Mouse (Mus musculus) hindbrain, embryonic 14.5 days (tissue): Measurements from ENCODE around the gene Zfp13. TPM values are rescaled to one million over a fixed set of nuclear protein-coding genes. Genes with fewer than 3 reads are reported as not detected.
"Not testable (repeated sequence)": the region's sequence is repeated elsewhere in the genome, so short reads cannot be mapped to it uniquely, and the experiment has no call there.

ENCODE experiments used
- ATAC-seq: fragments of 200-750 bp; cut with Nextera tagmentation; 2 replicates; pipeline ENCODE4 v1.8.0; 2017; ENCODE audit warnings: moderate number of reproducible peaks, mild to moderate bottlenecking, moderate TSS enrichment, moderate library complexity; ENCODE audit not compliant: low FRiP score
- DNase-seq: peaks from one replicate; pipeline ENCODE4 v3.0.0-alpha.2; 2015; ENCODE audit warnings: low spot score
- H3K27ac ChIP-seq: fragments of 300-500 bp; sonication (generic); 2 replicates; pipeline ENCODE4 v1.5.1; 2014; ENCODE audit warnings: mild to moderate bottlenecking, moderate library complexity
- H3K27me3 ChIP-seq: fragments of 300-500 bp; sonication (generic); 2 replicates; pipeline ENCODE4 v1.6.1; 2014; ENCODE audit warnings: mild to moderate bottlenecking, low read length, mixed read lengths; ENCODE audit not compliant: control insufficient read depth, insufficient read depth
- H3K36me3 ChIP-seq: fragments of 300-500 bp; sonication (generic); replicated peaks from 2 replicates; pipeline ENCODE4 v1.6.1; 2014; ENCODE audit not compliant: control insufficient read depth, insufficient read depth
- H3K4me1 ChIP-seq: fragments of 300-500 bp; sonication (generic); replicated peaks from 2 replicates; pipeline ENCODE4 v1.6.1; 2014; ENCODE audit warnings: antibody characterized with exemption, low read length, mixed read lengths; ENCODE audit not compliant: control insufficient read depth, insufficient read depth
- H3K4me2 ChIP-seq: fragments of 300-500 bp; sonication (generic); replicated peaks from 2 replicates; pipeline ENCODE4 v1.6.1; 2014; ENCODE audit warnings: mild to moderate bottlenecking, moderate library complexity
- H3K4me3 ChIP-seq: fragments of 300-500 bp; sonication (generic); replicated peaks from 2 replicates; pipeline ENCODE4 v1.5.1; 2014; ENCODE audit warnings: mild to moderate bottlenecking, low read length
- H3K9ac ChIP-seq: fragments of 300-500 bp; sonication (generic); 2 replicates; pipeline ENCODE4 v1.6.1; 2014
- H3K9me3 ChIP-seq: fragments of 300-500 bp; sonication (generic); 2 replicates; pipeline ENCODE4 v1.6.1; 2016; ENCODE audit warnings: low read length; ENCODE audit not compliant: control insufficient read depth
- WGBS: fragments of 180-500 bp; shearing (Covaris S2); extraction: QIAGEN DNeasy Blood & Tissue Kit; methylation state at CpG from one replicate; pipeline ENCODE4 v1.1.7; 2014; 5-methylcytosine and 5-hydroxymethylcytosine counted together
- polyA plus RNA-seq: library from polyadenylated mRNA; unstranded; fragments of >200 nt; fragmentation: Nextera tagmentation; extraction: Ambion mirVana; gene quantifications from 2 replicates; pipeline ENCODE4 v1.2.1, GENCODE M21; 2014

The Zfp13 gene
- polyA plus RNA-seq, 1 experiment from 2014 or later, result 20.3 TPM

DNA sequence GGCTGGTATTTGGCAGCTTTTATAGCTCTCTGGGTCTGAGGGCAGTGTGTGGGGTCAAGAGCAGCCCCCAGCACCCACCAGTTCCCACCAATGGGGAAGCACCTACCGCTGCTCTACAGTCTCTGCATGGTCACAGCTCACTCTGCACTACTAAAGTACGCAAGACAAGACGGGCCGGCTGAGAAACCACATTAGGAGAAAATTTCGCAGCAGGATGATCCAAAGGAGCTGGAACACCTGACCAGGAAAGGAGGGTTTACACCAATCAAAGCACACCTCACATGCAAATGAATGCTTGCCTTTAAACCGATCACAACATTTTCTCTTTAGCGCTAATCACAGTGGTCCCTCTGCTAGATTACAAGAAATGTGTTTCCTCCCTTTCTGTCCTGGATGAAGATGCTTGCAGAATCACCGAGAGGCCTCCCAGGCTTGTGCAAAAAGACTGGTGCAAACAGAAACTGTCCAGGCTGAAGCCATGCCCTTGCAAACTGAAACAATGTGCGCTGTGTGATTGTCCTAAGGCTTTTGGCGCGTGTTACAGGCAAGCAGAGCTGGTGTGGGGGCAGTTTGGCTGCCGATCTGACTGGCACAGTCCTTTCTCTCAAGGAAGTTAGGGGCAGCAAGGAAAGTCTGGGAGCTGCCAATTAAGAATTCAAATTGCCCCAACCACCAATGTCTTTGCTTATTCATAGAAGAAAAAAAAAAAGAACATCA, 57.1 kb downstream of the Zfp13 start:
- Histone ChIP-seq H3K9me3 (no peaks in the 10 kb centered on the region), H3K9ac (0 out of 2 replicates have a peak overlapping the region, but pooled peaks have one; percentile 24), H3K27me3 (peaks cover 46% of the 10 kb centered on the region), H3K4me3 (peak overlapping the region; percentile 7), H3K4me2 (peak overlapping the region; percentile 32), H3K27ac (no peak overlapping the region), H3K4me1 (peaks cover 8% of the 10 kb centered on the region; the same call in 1 of the 2 replicates), H3K36me3 (no peaks in the 10 kb centered on the region)
- no peak for ATAC-seq
- no peak for DNase-seq
- 13% methylated on average over 12 of the region's 12 CpGs for WGBS

DNA sequence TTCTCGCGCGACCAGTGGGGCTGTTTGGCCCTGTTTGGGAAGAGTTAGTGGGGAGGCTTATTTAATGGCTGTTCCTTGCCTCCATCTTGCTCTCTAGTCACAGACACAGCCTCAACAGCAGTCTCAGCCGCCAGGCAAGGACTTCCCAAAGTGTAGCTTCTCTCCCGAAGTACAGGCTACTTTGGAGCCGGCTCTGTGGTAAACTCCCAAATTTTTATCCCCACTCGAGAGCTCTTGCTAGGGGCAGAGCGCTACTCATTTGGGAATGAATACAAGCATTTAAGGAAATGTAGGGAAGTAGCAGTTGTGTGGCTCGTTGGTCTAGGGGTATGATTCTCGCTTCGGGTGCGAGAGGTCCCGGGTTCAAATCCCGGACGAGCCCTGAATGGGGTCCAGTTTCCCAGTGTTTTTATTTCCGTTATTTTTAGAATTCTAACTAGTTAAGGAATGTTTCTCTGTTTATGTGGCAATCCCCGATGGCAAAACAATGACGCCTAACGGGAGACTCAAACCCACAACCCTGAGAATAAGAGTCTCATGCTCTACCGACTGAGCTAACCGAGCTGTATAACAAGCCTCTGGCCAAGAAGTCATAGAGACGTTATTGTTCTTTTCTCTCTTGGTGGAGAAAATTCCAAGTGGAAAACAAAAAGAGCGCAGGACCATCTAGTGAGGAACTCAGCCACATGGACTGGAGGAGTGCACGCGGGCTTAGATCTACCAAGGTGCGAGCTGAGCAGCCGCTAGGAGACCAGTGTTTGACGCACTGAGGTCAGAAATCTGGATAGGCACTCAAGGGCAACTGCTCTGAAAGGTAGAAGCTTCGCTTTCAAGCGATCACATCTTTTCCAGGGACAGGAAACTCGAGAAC, 58.4 kb downstream of the Zfp13 start:
- Histone ChIP-seq H3K4me3 (no peak overlapping the region), H3K27me3 (peaks cover 48% of the 10 kb centered on the region), H3K36me3 (no peaks in the 10 kb centered on the region), H3K9ac (no peak overlapping the region), H3K27ac (no peak overlapping the region), H3K4me2 (0 out of 2 replicates have a peak overlapping the region, but pooled peaks have one; percentile 2), H3K4me1 (peaks cover 8% of the 10 kb centered on the region; the same call in 1 of the 2 replicates), H3K9me3 (no peaks in the 10 kb centered on the region)
- WGBS, result 12% methylated on average over 31 of the region's 31 CpGs
- no peak for ATAC-seq
- DNase-seq, result peak; percentile 65

DNA sequence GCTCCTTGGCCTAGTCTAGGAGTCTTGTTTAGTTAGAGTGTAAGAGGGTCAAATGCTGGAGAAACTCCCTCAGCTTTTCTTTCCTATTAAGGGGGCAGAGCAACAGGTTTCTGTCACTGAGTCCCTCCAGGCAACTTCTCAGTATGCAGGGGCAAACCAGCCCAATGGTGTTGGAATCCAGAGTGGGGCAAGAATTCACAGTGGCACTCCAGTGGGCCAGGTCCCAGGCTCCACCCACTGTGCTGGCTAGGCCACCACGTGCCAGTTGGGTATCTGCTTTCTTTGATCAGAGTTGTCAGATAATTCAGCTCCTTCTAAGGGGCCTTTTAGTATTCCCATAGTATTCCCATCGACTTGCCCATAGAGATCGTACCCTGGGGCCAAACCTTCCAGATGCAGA, 59.2 kb downstream of the Zfp13 start:
- H3K36me3 ChIP-seq, result no peaks in the 10 kb centered on the region
- H3K4me3 ChIP-seq, result no peak overlapping the region
- peaks cover 49% of the 10 kb centered on the region for H3K27me3 ChIP-seq

DNA sequence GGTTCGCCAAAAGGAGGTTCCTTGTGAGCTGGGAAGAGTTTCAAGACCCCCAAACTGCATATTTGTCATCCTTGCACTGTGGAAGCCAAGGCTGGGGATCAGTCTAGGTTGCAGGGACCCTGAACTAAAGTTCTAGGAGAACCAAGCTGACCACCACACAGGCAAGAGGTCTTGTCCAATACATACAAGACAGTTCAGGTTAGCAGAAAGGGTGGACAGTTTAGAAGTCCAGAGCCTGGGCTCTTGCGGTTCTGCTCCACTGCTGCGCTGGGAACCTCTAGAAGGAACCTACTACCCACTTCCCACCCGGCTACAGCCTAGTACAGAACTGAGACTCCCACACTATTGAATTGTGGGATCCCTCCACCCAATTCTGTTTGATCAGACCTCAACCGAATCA, 59.7 kb downstream of the Zfp13 start:
- H3K27ac ChIP-seq, result no peak overlapping the region
- H3K4me3 ChIP-seq, result no peak overlapping the region
- DNase-seq, result no peak
- peaks cover 8% of the 10 kb centered on the region; the same call in 1 of the 2 replicates for H3K4me1 ChIP-seq
- H3K9me3 ChIP-seq, result no peaks in the 10 kb centered on the region
- H3K27me3 ChIP-seq, result peaks cover 54% of the 10 kb centered on the region
- WGBS, result 89% methylated on average over 5 of the region's 5 CpGs
- no peak overlapping the region for H3K4me2 ChIP-seq
- no peak overlapping the region for H3K9ac ChIP-seq
- no peaks in the 10 kb centered on the region for H3K36me3 ChIP-seq
- ATAC-seq, result no peak

More for the DNA sequence above, 59.2 kb downstream of the Zfp13 start:
- ATAC-seq (no peak), DNase-seq (no peak)
- no peak overlapping the region for H3K4me2 ChIP-seq
- no peaks in the 10 kb centered on the region for H3K9me3 ChIP-seq
- peaks cover 8% of the 10 kb centered on the region; the same call in 1 of the 2 replicates for H3K4me1 ChIP-seq
- H3K27ac ChIP-seq, result no peak overlapping the region
- 43% methylated on average over 3 of the region's 3 CpGs for WGBS
- no peak overlapping the region for H3K9ac ChIP-seq

DNA sequence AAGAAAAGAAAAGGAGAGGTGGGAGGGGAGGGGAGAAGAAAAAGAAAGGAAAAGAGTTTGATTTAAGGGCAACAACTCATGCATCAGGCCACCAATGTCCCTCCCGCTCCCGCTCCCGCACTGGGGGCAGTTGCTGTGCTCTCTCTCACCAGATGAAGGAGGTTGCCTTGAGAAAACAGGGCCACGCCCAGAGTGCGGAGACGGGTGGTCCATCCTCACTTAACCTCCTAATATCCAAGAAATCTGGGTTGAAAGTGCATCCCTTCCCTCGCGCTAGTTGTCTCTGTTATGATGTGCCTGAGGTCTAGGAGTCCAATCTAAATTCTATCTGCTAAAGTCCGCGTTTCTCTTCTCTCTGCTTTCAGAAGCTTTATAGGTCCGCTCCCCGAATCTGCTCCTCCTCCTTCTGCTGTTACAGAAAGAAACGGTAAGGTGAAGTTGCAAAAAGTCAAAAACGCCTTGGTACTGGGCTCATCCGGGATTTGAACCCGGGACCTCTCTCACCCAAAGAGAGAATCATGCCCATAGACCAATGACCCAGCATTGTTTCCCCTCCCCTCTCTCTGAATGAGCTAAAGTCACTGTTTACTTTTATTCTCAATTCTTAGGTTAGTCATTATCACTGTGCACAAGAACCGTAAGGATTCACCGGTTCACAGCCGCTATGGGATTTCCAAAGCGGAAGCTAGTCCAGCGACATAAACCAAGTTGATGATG, 60.8 kb downstream of the Zfp13 start:
- DNase-seq (no peak), ATAC-seq (no peak)
- 7% methylated on average over 21 of the region's 21 CpGs for WGBS
- Histone ChIP-seq H3K9me3 (no peaks in the 10 kb centered on the region), H3K4me2 (peak overlapping the region; percentile 46), H3K9ac (peak overlapping the region; percentile 36; the same call in 1 of the 2 replicates), H3K36me3 (no peaks in the 10 kb centered on the region), H3K27me3 (peaks cover 61% of the 10 kb centered on the region), H3K4me3 (peak overlapping the region; percentile 24), H3K4me1 (peaks cover 8% of the 10 kb centered on the region; the same call in 1 of the 2 replicates), H3K27ac (no peak overlapping the region)

DNA sequence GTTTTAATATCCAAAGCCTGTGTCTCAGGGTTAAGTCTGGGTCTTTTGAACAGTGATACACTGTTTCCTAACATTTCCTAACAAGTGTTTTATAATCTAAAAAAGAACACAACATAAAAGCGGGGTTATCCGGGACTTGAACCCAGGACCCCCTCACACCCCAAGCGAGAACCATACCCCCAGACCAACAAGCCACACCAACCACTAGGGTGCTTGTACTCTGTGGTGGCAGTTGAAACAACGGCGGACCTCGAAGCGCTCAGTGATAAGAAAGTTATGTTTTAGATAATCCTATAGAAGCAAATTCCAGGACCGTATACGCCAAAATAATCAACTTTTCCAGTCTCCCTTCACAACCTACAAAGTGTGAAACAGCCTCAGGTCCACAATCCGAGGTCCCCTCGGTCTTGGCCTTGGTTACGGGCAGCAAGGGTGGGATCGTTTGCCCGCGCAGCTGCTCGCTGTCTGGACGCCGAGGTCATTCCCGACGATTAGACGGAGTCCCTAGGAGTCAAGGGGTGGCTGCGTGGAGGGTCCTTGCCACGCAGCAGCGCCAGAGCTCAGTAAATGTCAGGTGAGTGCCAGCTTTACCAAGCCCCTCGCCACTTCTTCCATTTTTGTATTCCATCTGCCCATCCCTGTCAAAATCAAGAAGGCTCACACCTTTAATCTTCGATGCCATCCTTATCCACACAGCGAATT, 61.6 kb downstream of the Zfp13 start:
- H3K4me2 ChIP-seq, result peak overlapping the region; percentile 46
- no peak overlapping the region for H3K27ac ChIP-seq
- ATAC-seq (no peak), DNase-seq (no peak)
- H3K36me3 ChIP-seq, result no peaks in the 10 kb centered on the region
- H3K4me1 ChIP-seq, result peaks cover 8% of the 10 kb centered on the region; the same call in 1 of the 2 replicates
- peak overlapping the region; percentile 24 for H3K4me3 ChIP-seq
- peaks cover 61% of the 10 kb centered on the region for H3K27me3 ChIP-seq
- WGBS, result 3% methylated on average over 27 of the region's 27 CpGs
- H3K9me3 ChIP-seq, result no peaks in the 10 kb centered on the region
- H3K9ac ChIP-seq, result peak overlapping the region; percentile 36; the same call in 1 of the 2 replicates

DNA sequence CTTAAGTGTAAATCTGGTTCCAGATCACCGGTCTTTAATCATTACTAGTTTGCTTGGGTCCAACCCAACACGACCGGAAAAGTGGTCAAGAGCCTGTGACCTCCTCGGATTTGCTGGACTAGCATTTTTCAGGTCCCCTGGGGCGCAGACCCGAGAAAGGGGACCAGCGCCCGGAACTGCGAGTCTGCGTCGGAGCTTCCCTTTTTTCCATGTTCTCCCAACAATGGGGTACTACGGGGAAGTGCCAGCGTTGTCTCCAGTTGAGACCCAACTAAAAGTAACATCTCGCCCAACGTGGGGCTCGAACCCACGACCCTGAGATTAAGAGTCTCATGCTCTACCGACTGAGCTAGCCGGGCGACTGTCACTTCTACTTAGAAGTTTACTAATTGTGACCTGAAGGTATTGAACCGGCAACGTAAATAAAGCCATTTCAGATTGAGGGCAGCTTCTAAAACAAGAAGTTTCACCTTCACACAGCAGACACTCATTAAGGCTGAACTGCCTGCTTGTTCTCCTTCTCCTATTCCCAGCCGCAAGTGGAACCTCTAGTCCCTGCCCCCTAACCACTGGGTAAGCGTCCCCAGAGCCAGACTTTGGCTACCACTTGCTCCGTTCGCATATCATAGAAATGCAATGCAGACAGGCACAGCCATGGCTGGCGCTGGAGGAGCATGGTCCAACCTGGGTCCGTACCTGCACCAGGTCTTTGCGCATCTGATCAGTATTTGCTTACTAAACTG, 64.1 kb downstream of the Zfp13 start:
- H3K9me3 ChIP-seq, H3K4me2 ChIP-seq, H3K4me1 ChIP-seq, ATAC-seq, H3K4me3 ChIP-seq, H3K36me3 ChIP-seq, DNase-seq, H3K27ac ChIP-seq, H3K9ac ChIP-seq: not testable (repeated sequence)
- WGBS, result under 1% methylated on average over 16 of the region's 29 CpGs
- peaks cover 46% of the 10 kb centered on the region for H3K27me3 ChIP-seq
